Mouse (Mus musculus) limb, embryonic 15.5 days (tissue): ENCODE data around the gene Dnajc13. TPM values are rescaled to one million over a fixed set of nuclear protein-coding genes. Genes with fewer than 3 reads are reported as not detected.

Experiments used
- ATAC-seq: fragments of 200-750 bp; cut with Nextera tagmentation; 2 replicates; pipeline ENCODE4 v1.8.0; 2017; ENCODE audit warnings: low read depth, moderate TSS enrichment; ENCODE audit not compliant: insufficient number of reproducible peaks, low FRiP score, low TSS enrichment
- H3K27ac ChIP-seq: fragments of 300-500 bp; sonication (generic); 2 replicates; pipeline ENCODE4 v1.5.1; 2015; ENCODE audit warnings: moderate library complexity, mild to moderate bottlenecking, inconsistent platforms
- H3K27me3 ChIP-seq: fragments of 300-500 bp; sonication (generic); 2 replicates; pipeline ENCODE4 v1.6.1; 2015; ENCODE audit warnings: inconsistent platforms
- H3K36me3 ChIP-seq: fragments of 300-500 bp; sonication (generic); 2 replicates; pipeline ENCODE4 v1.6.1; 2015; ENCODE audit warnings: inconsistent platforms
- H3K4me1 ChIP-seq: fragments of 300-500 bp; sonication (generic); 2 replicates; pipeline ENCODE4 v1.6.1; 2015; ENCODE audit warnings: inconsistent platforms
- H3K4me2 ChIP-seq: fragments of 300-500 bp; sonication (generic); 2 replicates; pipeline ENCODE4 v1.6.1; 2015; ENCODE audit warnings: mild to moderate bottlenecking, inconsistent platforms
- H3K4me3 ChIP-seq: fragments of 300-500 bp; sonication (generic); 2 replicates; pipeline ENCODE4 v1.5.1; 2015; ENCODE audit warnings: mild to moderate bottlenecking, inconsistent platforms
- H3K9ac ChIP-seq: fragments of 300-500 bp; sonication (generic); 2 replicates; pipeline ENCODE4 v1.6.1; 2015; ENCODE audit warnings: inconsistent platforms
- H3K9me3 ChIP-seq: fragments of 300-500 bp; sonication (generic); 2 replicates; pipeline ENCODE4 v1.6.1; 2016; ENCODE audit warnings: inconsistent platforms
- WGBS: fragments of 180-500 bp; shearing (Covaris S2); methylation state at CpG from one replicate; pipeline ENCODE4 v1.1.7; 2015; 5-methylcytosine and 5-hydroxymethylcytosine counted together
- polyA plus RNA-seq: library from polyadenylated mRNA; unstranded; fragments of >200 nt; fragmentation: Nextera tagmentation; extraction: Ambion mirVana; gene quantifications from 2 replicates; pipeline ENCODE4 v1.2.1, GENCODE M21; 2015

Dnajc13 gene
- polyA plus RNA-seq, 1 experiment from 2014 or later: 18.1 TPM

DNA sequence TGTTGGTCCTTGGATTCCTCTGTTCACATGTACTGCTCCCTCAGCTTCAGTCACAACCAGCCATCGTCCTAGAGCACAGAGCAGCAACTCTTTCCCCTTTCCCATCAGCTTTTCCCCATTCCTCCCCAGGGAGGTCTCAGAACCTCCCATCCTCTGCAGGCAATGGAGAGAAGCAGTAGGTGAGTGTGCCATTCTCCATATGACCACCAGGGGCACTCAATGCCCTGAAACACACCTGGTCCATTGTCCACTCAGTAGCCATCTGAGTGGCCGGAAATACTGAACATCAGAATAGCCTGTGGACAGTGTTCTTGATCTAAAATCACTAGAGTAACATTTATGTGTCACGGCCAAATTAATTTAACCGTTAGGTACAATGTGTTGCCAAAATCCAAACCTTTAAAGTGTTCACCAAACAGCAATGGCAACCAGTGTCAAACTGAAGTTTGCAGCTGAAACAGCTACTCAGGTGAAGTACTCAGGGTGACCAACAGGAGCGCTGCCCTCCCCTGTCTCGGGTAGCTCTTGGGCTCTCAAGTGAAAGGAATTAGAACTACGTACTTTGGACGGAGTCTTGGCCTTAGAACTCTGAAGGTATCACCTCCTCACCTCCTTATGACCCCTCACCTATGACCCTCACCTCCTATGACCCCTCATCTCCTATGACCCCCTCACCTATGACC, 118.3 kb downstream of the Dnajc13 start:
- no peak for ATAC-seq
- no peaks in the 10 kb centered on the region for H3K36me3 ChIP-seq
- no peak overlapping the region for H3K4me3 ChIP-seq
- no peak overlapping the region for H3K9ac ChIP-seq
- WGBS: 84% methylated on average over 8 of the region's 8 CpGs
- no peak overlapping the region for H3K27ac ChIP-seq
- H3K4me2 ChIP-seq: no peak overlapping the region
- H3K9me3 ChIP-seq: no peaks in the 10 kb centered on the region
- no peaks in the 10 kb centered on the region for H3K27me3 ChIP-seq
- no peaks in the 10 kb centered on the region for H3K4me1 ChIP-seq

DNA sequence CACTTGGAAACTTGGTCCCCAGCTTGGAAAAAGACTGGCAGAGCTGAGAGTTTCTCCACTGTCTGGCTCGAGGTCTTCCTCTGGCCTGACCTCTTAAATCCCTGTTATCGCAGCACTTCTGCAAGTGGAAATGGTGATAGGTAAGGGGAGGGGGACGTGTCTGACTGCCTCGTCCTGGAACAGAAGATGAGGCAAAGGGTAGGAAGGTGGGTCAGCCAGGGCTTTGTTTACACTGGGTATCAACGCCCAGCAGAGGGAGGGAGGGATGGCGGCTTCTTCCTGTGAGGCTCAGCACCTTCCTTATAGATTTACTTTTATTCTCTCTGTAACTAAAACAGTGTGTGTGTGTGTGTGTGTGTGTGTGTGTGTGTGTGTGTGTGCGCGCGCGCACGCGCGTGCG, 119.9 kb downstream of the Dnajc13 start:
- ATAC-seq: no peak
- no peaks in the 10 kb centered on the region for H3K4me1 ChIP-seq
- no peak overlapping the region for H3K9ac ChIP-seq
- H3K4me3 ChIP-seq: no peak overlapping the region
- H3K9me3 ChIP-seq: no peaks in the 10 kb centered on the region
- no peak overlapping the region for H3K4me2 ChIP-seq
- H3K27ac ChIP-seq: no peak overlapping the region
- no peaks in the 10 kb centered on the region for H3K27me3 ChIP-seq
- 83% methylated on average over 14 of the region's 14 CpGs for WGBS
- no peaks in the 10 kb centered on the region for H3K36me3 ChIP-seq

DNA sequence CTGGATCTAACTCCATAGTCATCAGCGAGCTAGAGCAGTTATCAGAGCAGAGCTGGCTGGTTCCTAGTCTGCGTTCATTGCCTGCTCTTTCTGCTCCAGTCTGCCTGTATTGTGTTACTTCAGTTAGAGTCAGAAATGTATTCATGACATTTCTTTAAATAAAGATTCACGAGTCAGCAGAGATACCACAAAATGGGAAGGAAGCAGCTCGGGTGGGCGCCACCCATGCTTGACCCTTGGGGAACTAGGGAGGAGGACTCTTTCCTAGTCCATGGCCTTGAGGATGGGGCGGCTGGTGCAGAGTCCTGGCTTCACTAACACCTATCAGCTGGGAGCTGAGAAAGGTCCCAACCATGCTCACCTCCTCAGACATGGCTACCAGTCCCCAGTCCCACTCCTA, 122.4 kb downstream of the Dnajc13 start:
- no peak overlapping the region for H3K4me2 ChIP-seq
- ATAC-seq: no peak
- H3K36me3 ChIP-seq: no peaks in the 10 kb centered on the region
- no peak overlapping the region for H3K9ac ChIP-seq
- no peaks in the 10 kb centered on the region for H3K27me3 ChIP-seq
- H3K27ac ChIP-seq: no peak overlapping the region
- WGBS: 82% methylated on average over 6 of the region's 6 CpGs
- H3K4me1 ChIP-seq: no peaks in the 10 kb centered on the region
- H3K4me3 ChIP-seq: no peak overlapping the region
- H3K9me3 ChIP-seq: no peaks in the 10 kb centered on the region

GRCm38 (mm10) chr9:104130141-104130755, 132.5 kb downstream of the Dnajc13 start:
- 82% methylated on average over 9 of the region's 9 CpGs for WGBS
- no peaks in the 10 kb centered on the region for H3K9me3 ChIP-seq
- ATAC-seq: peak; percentile 63
- no peak overlapping the region for H3K4me3 ChIP-seq
- peak overlapping the region; percentile 1; the same call in 1 of the 2 replicates for H3K27ac ChIP-seq
- H3K27me3 ChIP-seq: no peaks in the 10 kb centered on the region
- H3K36me3 ChIP-seq: no peaks in the 10 kb centered on the region
- no peak overlapping the region for H3K4me2 ChIP-seq
- no peaks in the 10 kb centered on the region for H3K4me1 ChIP-seq
- H3K9ac ChIP-seq: no peak overlapping the region

GRCm38 (mm10) chr9:104128110-104128509, 134.6 kb downstream of the Dnajc13 start:
- H3K4me3 ChIP-seq: no peak overlapping the region
- H3K9me3 ChIP-seq: no peaks in the 10 kb centered on the region
- H3K36me3 ChIP-seq: no peaks in the 10 kb centered on the region
- ATAC-seq: no peak
- WGBS: 63% methylated on average over 2 of the region's 2 CpGs
- H3K9ac ChIP-seq: no peak overlapping the region
- no peaks in the 10 kb centered on the region for H3K27me3 ChIP-seq
- H3K4me2 ChIP-seq: no peak overlapping the region
- H3K4me1 ChIP-seq: peaks cover 8% of the 10 kb centered on the region
- H3K27ac ChIP-seq: peak overlapping the region; percentile 18; the same call in 1 of the 2 replicates

DNA sequence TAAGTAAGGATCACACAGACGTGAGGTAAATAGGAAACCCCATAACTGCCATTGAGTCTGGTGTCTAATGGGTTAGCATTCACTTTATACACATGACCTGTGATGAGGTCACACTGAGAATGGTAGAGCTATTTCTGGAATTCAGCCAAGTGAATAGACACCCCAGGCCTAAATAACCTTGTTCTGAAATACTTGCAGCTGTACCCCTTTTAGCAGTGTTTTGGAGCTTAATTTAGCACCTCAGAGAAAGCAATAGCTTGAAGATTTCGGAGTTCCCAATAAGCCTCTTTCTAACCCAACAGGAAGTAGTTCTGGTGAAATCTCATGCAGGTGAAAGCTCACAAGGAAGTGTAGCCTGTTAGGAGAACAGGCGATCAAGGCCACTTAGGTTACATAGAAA, 135.9 kb downstream of the Dnajc13 start, which contains the start of gene Ackr4:
Ackr4 (minus strand) TSS at position 101 of the 400 bp plus-strand sequence.
- Histone ChIP-seq H3K4me1 (peaks cover 8% of the 10 kb centered on the region), H3K9ac (no peak within 1 kb of the TSS), H3K4me3 (no peak within 1 kb of the TSS), H3K27ac (peak within 1 kb of the TSS; percentile 18; the same call in 1 of the 2 replicates), H3K36me3 (no peaks in the 10 kb centered on the region), H3K4me2 (no peak within 1 kb of the TSS), H3K9me3 (no peaks in the 10 kb centered on the region), H3K27me3 (no peaks in the 10 kb centered on the region)
- ATAC-seq: no peak
- WGBS: 76% methylated on average over 3 of the region's 3 CpGs

GRCm38 (mm10) chr9:104123622-104124021, 139.1 kb downstream of the Dnajc13 start:
- Histone ChIP-seq H3K9me3 (no peaks in the 10 kb centered on the region), H3K27me3 (no peaks in the 10 kb centered on the region), H3K9ac (no peak overlapping the region), H3K36me3 (no peaks in the 10 kb centered on the region), H3K4me1 (peaks cover 10% of the 10 kb centered on the region), H3K4me3 (no peak overlapping the region), H3K4me2 (no peak overlapping the region), H3K27ac (peak overlapping the region; percentile 50)
- no peak for ATAC-seq
- 23% methylated on average over 5 of the region's 5 CpGs for WGBS

DNA sequence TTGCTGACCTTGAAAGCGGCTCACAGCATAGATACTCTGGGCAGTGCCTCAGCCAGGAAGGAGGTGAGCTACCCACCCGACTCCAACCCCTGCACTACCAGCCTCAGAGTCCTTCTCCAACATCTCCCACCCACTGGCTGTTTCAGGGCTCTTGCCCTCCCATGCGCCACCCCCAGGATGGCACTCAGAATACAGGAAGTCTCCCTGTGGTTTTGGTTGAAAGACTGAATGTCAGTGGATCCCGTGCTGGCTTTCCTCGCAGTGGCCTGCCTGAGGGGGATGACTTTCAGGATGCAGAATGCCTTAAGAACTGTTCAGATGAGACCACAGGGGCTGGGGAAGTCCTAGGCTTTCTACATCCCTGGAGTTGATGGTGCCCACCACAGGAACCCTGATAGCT, 139.6 kb downstream of the Dnajc13 start:
- no peak overlapping the region for H3K4me2 ChIP-seq
- H3K27ac ChIP-seq: 0 out of 2 replicates have a peak overlapping the region, but pooled peaks have one; percentile 50
- no peak for ATAC-seq
- 61% methylated on average over 5 of the region's 5 CpGs for WGBS
- no peak overlapping the region for H3K9ac ChIP-seq
- no peaks in the 10 kb centered on the region for H3K36me3 ChIP-seq
- H3K27me3 ChIP-seq: no peaks in the 10 kb centered on the region
- H3K4me3 ChIP-seq: no peak overlapping the region
- peaks cover 13% of the 10 kb centered on the region for H3K4me1 ChIP-seq
- no peaks in the 10 kb centered on the region for H3K9me3 ChIP-seq

DNA sequence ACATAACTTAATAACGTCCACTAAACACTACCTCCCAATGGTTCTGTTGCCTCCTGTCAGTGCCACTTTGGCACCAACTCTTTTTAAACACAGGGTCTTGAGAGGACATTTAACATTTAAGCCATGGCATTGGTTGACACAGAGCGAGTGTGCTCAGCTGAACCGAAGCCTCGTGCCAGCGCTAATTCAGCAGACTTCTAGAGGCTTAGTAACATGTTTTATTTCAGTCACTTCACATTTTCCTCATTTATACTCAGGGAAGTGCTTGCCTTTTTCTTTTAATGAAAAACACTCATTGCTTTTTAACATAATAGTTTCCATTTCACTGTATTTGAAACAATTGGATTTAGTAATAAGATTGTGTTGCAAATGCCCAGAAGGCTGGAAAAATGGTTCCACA, 153.6 kb downstream of the Dnajc13 start:
- H3K4me2 ChIP-seq: no peak overlapping the region
- no peak for ATAC-seq
- 60% methylated on average over 5 of the region's 5 CpGs for WGBS

DNA sequence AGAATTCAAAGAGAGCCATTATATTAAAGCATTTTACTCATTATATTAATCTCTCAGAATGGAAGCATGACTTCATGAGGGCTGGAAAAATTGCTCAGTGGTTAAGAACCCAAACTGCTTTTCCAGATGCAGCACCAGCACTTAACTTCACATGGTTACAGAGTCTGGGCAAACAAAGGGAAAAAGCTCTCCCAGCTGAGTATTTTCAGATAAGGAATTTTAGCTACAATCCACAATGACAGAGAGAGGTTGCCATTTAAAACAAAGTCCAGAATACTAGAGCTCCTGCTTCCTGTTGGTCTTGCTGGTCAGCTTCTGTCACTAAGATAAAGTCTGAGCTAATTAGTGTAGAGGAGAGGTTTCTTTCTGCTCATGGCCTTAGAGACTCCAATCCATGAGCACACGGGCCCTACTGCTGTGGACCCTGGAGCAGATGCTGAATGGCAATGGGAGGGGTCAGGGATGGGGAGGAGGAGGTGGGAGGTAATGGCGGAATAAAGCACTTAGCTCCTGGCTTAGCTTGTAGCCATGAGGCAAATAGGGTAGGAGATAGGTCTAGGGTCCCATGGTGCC, 154.1 kb downstream of the Dnajc13 start:
- no peak overlapping the region for H3K4me3 ChIP-seq
- 0 out of 2 replicates have a peak, but pooled peaks cover 4% of the 10 kb centered on the region for H3K4me1 ChIP-seq
- H3K27ac ChIP-seq: peak overlapping the region; percentile 38
- ATAC-seq: no peak
- no peaks in the 10 kb centered on the region for H3K9me3 ChIP-seq
- no peaks in the 10 kb centered on the region for H3K27me3 ChIP-seq
- H3K4me2 ChIP-seq: no peak overlapping the region
- no peak overlapping the region for H3K9ac ChIP-seq
- WGBS: 57% methylated on average over 2 of the region's 2 CpGs
- H3K36me3 ChIP-seq: peaks cover 2% of the 10 kb centered on the region; the same call in 1 of the 2 replicates

More for the DNA sequence above, 153.6 kb downstream of the Dnajc13 start:
- Histone ChIP-seq H3K27me3 (no peaks in the 10 kb centered on the region), H3K27ac (peak overlapping the region; percentile 38), H3K9ac (no peak overlapping the region), H3K9me3 (no peaks in the 10 kb centered on the region), H3K4me3 (no peak overlapping the region), H3K36me3 (peaks cover 2% of the 10 kb centered on the region; the same call in 1 of the 2 replicates), H3K4me1 (0 out of 2 replicates have a peak, but pooled peaks cover 4% of the 10 kb centered on the region)

- WGBS: 78% methylated on average over 6 of the region's 6 CpGs
- H3K4me1 ChIP-seq: peaks cover 7% of the 10 kb centered on the region; the same call in 1 of the 2 replicates
- no peak overlapping the region for H3K4me3 ChIP-seq
- H3K9ac ChIP-seq: no peak overlapping the region
- H3K36me3 ChIP-seq: peaks cover 2% of the 10 kb centered on the region; the same call in 1 of the 2 replicates
- no peaks in the 10 kb centered on the region for H3K27me3 ChIP-seq
- H3K9me3 ChIP-seq: no peaks in the 10 kb centered on the region
- H3K4me2 ChIP-seq: no peak overlapping the region
- ATAC-seq: no peak
- no peak overlapping the region for H3K27ac ChIP-seq
Observed at GRCm38 (mm10) chr9:104107482-104107881, 155.2 kb downstream of the Dnajc13 start.

- 57% methylated on average over 9 of the region's 9 CpGs for WGBS
- Histone ChIP-seq H3K27ac (no peak overlapping the region), H3K27me3 (no peaks in the 10 kb centered on the region), H3K9ac (no peak overlapping the region), H3K4me3 (no peak overlapping the region), H3K9me3 (no peaks in the 10 kb centered on the region), H3K4me1 (peaks cover 12% of the 10 kb centered on the region; the same call in 1 of the 2 replicates), H3K36me3 (peaks cover 2% of the 10 kb centered on the region; the same call in 1 of the 2 replicates), H3K4me2 (no peak overlapping the region)
- no peak for ATAC-seq
Observed at GRCm38 (mm10) chr9:104106930-104107329, 155.8 kb downstream of the Dnajc13 start.
